Mouse (Mus musculus) forebrain, embryonic 16.5 days (tissue): ENCODE results near the gene Sidt2. TPM values are rescaled to one million over a fixed set of nuclear protein-coding genes. Genes with fewer than 3 reads are reported as not detected.
A peak's percentile ranks its signal among the peaks of the same experiment; 100 is the strongest.

Experiments
- ATAC-seq: fragments of 200-750 bp; cut with Nextera tagmentation; 2 replicates; pipeline ENCODE4 v1.8.0; 2017; ENCODE audit warnings: mild to moderate bottlenecking, moderate library complexity
- H3K27ac ChIP-seq: fragments of 300-500 bp; sonication (generic); 2 replicates; pipeline ENCODE4 v1.5.1; 2014; ENCODE audit warnings: low read length, control low read depth
- H3K27me3 ChIP-seq: fragments of 300-500 bp; sonication (generic); replicated peaks from 2 replicates; pipeline ENCODE4 v1.6.1; 2014; ENCODE audit warnings: low read length; ENCODE audit not compliant: control insufficient read depth, insufficient read depth
- H3K36me3 ChIP-seq: fragments of 300-500 bp; sonication (generic); 2 replicates; pipeline ENCODE4 v1.6.1; 2014; ENCODE audit not compliant: control insufficient read depth, insufficient read depth
- H3K4me1 ChIP-seq: fragments of 300-500 bp; sonication (generic); replicated peaks from 2 replicates; pipeline ENCODE4 v1.6.1; 2014; ENCODE audit warnings: low read length; ENCODE audit not compliant: control insufficient read depth, insufficient read depth
- H3K4me2 ChIP-seq: fragments of 300-500 bp; sonication (generic); 2 replicates; pipeline ENCODE4 v1.6.1; 2014; ENCODE audit warnings: mild to moderate bottlenecking, low read length, control low read depth
- H3K4me3 ChIP-seq: fragments of 300-500 bp; sonication (generic); replicated peaks from 2 replicates; pipeline ENCODE4 v1.5.1; 2014; ENCODE audit warnings: mild to moderate bottlenecking, low read length, control low read depth
- H3K9ac ChIP-seq: fragments of 300-500 bp; sonication (generic); replicated peaks from 2 replicates; pipeline ENCODE4 v1.6.1; 2014; ENCODE audit warnings: low read depth, low read length, control low read depth
- H3K9me3 ChIP-seq: fragments of 300-500 bp; sonication (generic); 2 replicates; pipeline ENCODE4 v1.6.1; 2016; ENCODE audit warnings: low read length; ENCODE audit not compliant: control insufficient read depth
- WGBS: fragments of 180-500 bp; shearing (Covaris S2); extraction: QIAGEN DNeasy Blood & Tissue Kit; methylation state at CpG from one replicate; pipeline ENCODE4 v1.1.7; 2014; 5-methylcytosine and 5-hydroxymethylcytosine counted together
- polyA plus RNA-seq: library from polyadenylated mRNA; unstranded; fragments of >200 nt; fragmentation: Nextera tagmentation; extraction: Ambion mirVana; gene quantifications from 2 replicates; pipeline ENCODE4 v1.2.1, GENCODE M21; 2015

Gene Sidt2
- polyA plus RNA-seq, 1 experiment from 2014 or later, result 39.6 TPM

DNA sequence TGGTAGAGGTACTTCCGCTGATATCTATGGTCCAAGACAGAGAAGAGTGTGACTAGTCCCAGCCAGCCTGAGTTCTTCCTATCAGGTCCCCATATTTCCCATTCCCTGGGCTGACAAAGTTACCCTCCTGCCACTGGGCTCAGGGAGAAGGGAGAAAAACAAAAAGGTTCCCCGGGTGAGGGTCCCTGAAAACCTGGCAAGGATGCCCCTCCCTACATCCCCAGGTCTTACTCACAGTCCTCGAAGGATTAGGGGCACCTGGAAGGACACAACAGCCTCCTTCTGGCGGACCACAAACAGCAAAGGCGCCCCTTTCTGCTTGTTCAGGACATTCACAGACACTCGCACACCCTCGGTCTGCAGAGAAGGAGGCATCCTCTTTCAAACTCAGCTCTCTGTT, 2.2 kb downstream of the Sidt2 start:
- Histone ChIP-seq H3K36me3 (peaks cover 7% of the 10 kb centered on the region; the same call in 1 of the 2 replicates), H3K4me1 (peaks cover 20% of the 10 kb centered on the region), H3K27me3 (no peaks in the 10 kb centered on the region), H3K9me3 (no peaks in the 10 kb centered on the region), H3K9ac (0 out of 2 replicates have a peak overlapping the region, but pooled peaks have one; percentile 10), H3K27ac (no peak overlapping the region), H3K4me2 (no peak overlapping the region), H3K4me3 (no peak overlapping the region)
- ATAC-seq, result no peak
- 76% methylated on average over 7 of the region's 7 CpGs for WGBS

DNA sequence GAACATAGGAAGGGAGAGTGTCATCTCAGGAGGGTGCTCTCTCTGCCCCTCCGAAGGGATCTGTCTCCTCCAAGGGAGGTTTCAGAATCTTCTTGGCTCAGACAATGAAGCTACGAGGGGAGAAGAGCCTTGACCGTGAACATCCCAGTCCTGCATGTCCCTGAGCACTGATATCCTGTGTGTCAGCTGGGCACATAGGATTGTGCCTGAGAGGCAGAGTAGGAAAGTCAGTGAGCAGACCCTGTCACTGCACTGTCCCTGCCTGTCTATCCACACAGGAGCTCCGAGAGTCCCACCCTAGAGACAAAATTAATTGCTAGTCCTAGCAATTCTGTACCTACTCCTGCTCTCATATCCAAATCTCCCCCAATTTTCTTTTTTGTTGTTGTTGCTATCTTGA, 3.0 kb downstream of the Sidt2 start:
- WGBS, result 91% methylated on average over 4 of the region's 4 CpGs
- Histone ChIP-seq H3K4me3 (no peak overlapping the region), H3K4me2 (no peak overlapping the region), H3K9me3 (no peaks in the 10 kb centered on the region), H3K27ac (no peak overlapping the region), H3K36me3 (peaks cover 12% of the 10 kb centered on the region; the same call in 1 of the 2 replicates), H3K9ac (no peak overlapping the region), H3K27me3 (no peaks in the 10 kb centered on the region), H3K4me1 (peaks cover 20% of the 10 kb centered on the region)
- no peak for ATAC-seq

DNA sequence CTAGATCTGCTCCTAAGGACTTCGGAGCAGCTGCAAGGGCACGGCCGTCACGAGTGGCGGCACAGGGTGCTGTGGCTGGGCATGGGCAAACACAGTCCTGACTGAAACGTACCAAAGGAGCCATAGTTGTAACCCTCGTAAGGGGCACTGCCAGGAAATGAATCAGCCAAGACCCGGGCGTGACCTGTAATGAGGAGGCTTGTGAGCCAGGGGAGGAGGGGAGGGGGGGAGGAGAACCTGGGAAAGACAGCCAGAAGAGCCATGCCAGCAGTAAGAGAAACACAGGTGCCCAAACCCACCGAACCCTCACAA, 8.2 kb downstream of the Sidt2 start:
- Histone ChIP-seq H3K4me1 (no peaks in the 10 kb centered on the region), H3K9ac (no peak overlapping the region), H3K4me3 (no peak overlapping the region), H3K9me3 (no peaks in the 10 kb centered on the region), H3K27me3 (no peaks in the 10 kb centered on the region), H3K36me3 (peaks cover 20% of the 10 kb centered on the region; the same call in 1 of the 2 replicates), H3K27ac (no peak overlapping the region), H3K4me2 (no peak overlapping the region)
- WGBS, result 89% methylated on average over 10 of the region's 10 CpGs
- no peak for ATAC-seq

DNA sequence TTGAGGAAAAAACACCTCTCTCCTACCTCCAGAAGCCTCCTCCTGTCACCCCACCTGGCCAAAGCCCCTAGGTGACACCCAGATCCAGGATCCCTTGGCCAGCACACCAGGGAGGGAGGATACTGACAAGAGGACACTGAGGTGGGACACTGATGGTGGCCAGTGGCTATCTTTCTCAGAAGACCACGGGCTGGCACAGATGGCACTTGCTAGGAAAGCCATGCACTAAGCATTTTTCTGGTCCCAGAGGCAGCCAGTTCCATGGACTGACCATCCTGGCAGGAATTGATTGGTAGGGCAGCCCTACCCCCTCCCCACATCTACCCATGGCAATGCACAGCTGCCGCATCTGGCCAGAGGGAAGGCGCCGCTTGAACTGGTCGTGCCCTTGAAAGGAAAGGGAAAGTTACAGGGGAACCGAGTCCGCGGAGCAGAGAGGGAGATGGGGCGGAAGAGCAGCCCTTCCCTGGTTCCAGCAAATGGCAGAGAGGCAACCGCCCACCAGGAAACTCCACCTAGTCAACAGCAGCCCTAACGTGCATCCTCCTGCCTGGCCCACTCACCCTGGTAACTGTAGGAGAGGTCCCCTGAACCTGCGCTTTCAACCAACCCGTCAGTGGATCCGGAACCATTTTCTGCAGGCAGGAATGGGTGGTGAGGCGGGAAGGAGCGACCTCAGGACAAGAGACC, 8.7 kb downstream of the Sidt2 start:
- no peak overlapping the region for H3K9ac ChIP-seq
- no peak overlapping the region for H3K4me3 ChIP-seq
- no peak overlapping the region for H3K27ac ChIP-seq
- no peaks in the 10 kb centered on the region for H3K4me1 ChIP-seq
- ATAC-seq, result no peak
- H3K36me3 ChIP-seq, result peaks cover 24% of the 10 kb centered on the region; the same call in 1 of the 2 replicates
- no peaks in the 10 kb centered on the region for H3K27me3 ChIP-seq
- H3K9me3 ChIP-seq, result no peaks in the 10 kb centered on the region
- no peak overlapping the region for H3K4me2 ChIP-seq
- 92% methylated on average over 16 of the region's 16 CpGs for WGBS

DNA sequence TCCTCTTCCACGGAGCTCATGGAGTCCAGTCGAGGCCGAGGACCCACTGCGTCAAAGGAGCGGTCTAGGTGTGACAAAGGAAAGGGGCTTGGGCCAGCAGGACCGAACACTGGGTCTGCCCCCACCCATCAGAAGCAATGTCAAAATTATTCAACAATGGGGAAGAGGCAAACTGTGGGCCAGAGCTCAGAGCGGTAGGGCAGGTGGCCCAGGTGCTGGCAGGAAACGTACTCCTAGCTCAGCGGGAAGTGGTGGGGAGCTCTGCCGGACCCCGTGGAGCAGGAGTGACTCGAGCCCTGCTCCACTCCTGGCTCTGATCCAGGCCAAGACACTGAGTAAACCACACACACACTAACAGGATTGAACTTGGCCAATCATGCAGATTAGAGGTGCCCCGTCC, 9.3 kb downstream of the Sidt2 start:
- ATAC-seq, result no peak
- Histone ChIP-seq H3K4me3 (no peak overlapping the region), H3K9me3 (no peaks in the 10 kb centered on the region), H3K4me1 (no peaks in the 10 kb centered on the region), H3K9ac (no peak overlapping the region), H3K27me3 (no peaks in the 10 kb centered on the region), H3K4me2 (no peak overlapping the region), H3K27ac (no peak overlapping the region), H3K36me3 (peaks cover 24% of the 10 kb centered on the region; the same call in 1 of the 2 replicates)
- 88% methylated on average over 13 of the region's 13 CpGs for WGBS

DNA sequence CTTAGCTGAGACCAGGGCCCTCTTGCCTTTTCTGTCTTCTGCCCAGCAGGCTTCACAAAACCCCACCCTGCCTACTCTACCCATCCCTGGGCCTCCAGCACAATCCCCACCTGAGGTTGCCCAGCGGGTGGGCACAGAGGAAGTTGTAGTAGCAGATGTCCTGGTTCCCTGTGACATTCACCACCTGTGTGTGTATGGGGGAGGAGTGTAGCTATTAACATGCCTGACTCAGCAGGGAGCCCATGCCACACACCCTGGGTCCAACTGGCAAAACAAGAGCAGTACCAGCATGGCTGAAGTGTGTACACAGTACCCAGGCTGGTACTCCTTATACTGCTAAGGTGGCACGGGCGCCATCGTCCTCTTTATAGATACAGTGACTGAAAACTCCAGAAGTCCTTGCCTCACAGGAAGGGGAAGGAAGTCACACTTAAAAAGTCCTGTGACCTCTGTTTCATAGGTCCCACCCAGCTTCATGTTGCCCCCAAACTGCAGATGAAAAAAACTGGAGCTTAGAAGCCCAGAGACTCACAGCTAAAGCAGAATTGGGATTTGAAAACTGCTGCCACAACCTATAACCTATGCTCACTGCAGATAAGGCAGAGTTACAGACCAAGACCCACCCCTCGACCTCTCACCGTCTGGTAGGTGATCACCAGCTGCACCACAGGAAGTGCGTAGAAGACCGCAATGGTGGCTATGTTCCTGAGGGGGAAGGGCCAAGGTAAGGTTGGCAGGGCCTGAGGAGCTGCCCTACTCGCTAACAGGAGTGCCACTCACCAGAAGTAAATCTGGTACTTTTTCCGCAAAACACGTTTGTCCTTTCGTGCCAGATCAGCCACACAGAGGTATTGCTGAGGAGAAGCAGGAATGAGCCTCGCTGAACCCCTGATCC, 10.3 kb downstream of the Sidt2 start:
- no peak overlapping the region for H3K9ac ChIP-seq
- no peak overlapping the region for H3K4me2 ChIP-seq
- H3K9me3 ChIP-seq, result no peaks in the 10 kb centered on the region
- ATAC-seq, result no peak
- no peaks in the 10 kb centered on the region for H3K27me3 ChIP-seq
- H3K4me1 ChIP-seq, result no peaks in the 10 kb centered on the region
- no peak overlapping the region for H3K4me3 ChIP-seq
- WGBS, result 91% methylated on average over 13 of the region's 13 CpGs
- peaks cover 24% of the 10 kb centered on the region; the same call in 1 of the 2 replicates for H3K36me3 ChIP-seq
- H3K27ac ChIP-seq, result no peak overlapping the region

DNA sequence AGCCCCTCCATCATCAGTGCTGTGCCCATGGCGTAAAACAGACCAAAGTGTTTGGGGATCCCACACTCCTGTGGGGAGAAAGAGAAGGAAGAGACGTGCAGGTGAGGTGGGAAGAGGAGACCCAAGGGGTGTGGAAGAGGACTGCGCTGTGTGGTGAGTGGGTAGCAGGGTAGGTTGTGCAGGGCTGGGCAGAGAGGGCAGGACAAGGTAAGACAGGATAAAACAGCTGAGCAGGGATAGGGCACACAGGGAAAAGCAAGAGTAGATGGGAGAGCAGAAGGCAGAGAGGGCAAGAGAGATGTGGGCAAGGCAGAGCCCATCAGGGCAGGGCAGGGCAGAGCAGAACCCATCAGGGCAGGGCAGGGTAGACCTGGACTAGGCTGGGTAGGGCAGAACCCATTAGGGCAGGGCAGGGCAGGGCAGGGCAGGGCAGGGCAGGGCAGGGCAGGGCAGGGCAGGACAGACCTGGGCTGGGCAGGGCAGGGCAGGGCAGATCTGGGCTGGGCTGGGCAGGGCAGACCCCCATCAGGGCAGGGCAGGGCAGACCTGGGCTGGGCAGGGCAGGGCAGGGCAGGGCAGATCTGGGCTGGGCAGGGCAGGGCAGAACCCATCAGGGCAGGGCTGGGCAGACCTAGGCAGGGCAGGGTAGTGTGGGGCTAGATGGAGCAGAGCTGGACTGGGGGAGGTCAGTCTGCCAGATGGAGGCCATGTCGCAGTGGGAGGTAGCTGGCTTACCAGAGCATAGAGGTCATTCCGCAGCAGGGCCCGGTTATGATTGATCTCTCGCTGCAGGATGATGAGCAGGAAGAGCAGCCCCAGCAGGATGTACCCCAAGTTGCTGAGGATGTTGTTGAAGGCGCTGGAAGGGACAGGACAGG, 11.2 kb downstream of the Sidt2 start:
- H3K27me3 ChIP-seq, result no peaks in the 10 kb centered on the region
- no peak overlapping the region for H3K4me3 ChIP-seq
- no peaks in the 10 kb centered on the region for H3K4me1 ChIP-seq
- no peak overlapping the region for H3K27ac ChIP-seq
- no peaks in the 10 kb centered on the region for H3K9me3 ChIP-seq
- H3K36me3 ChIP-seq, result peaks cover 19% of the 10 kb centered on the region; the same call in 1 of the 2 replicates
- H3K9ac ChIP-seq, result no peak overlapping the region
- no peak overlapping the region for H3K4me2 ChIP-seq
- WGBS, result 91% methylated on average over 8 of the region's 8 CpGs
- no peak for ATAC-seq

DNA sequence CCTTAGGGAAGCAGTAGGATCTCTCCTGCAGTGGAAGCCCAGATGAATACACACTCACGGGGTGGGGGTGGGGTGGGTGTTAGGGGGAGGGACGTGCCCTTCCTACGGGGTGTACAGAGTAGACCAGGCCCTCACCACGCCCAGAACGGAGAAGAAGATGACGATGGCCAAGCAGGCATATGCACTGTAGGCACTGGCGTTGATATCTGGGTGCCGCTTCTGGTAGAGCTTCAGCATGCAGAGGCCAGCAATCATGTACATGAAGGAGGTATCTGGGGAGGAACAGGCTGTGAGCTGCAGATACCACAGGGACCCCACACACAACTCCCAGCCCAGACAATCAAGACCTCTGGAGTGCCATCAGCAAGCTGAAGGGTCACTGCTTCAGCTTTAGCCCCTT, 12.1 kb downstream of the Sidt2 start:
- Histone ChIP-seq H3K36me3 (peaks cover 22% of the 10 kb centered on the region; the same call in 1 of the 2 replicates), H3K4me1 (no peaks in the 10 kb centered on the region), H3K27ac (no peak overlapping the region), H3K4me2 (no peak overlapping the region), H3K9me3 (no peaks in the 10 kb centered on the region), H3K27me3 (no peaks in the 10 kb centered on the region), H3K9ac (no peak overlapping the region), H3K4me3 (no peak overlapping the region)
- no peak for ATAC-seq
- WGBS, result 98% methylated on average over 8 of the region's 8 CpGs

DNA sequence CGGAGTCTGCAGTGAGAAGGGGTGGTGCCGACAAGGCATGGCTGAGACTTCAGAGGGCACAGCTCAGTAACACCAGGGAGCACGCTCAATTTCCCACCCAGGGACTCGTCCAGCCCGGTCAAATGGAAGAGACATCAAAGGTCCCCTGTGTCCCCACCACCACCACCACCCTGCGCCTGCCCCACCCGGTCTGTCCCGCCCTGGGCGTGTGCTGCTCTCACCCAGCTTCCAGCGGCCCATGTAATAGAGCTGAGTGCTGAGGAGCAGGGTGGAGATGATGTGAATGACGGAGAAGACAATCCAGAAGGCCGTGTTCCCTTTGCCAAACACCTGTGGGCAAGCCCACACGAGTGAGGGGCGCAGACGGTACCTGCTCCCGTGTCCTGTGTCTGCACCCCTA, 12.6 kb downstream of the Sidt2 start:
- H3K4me3 ChIP-seq, result no peak overlapping the region
- no peak overlapping the region for H3K4me2 ChIP-seq
- H3K36me3 ChIP-seq, result peaks cover 20% of the 10 kb centered on the region; the same call in 1 of the 2 replicates
- 94% methylated on average over 16 of the region's 16 CpGs for WGBS
- no peak overlapping the region for H3K9ac ChIP-seq
- no peaks in the 10 kb centered on the region for H3K27me3 ChIP-seq
- H3K4me1 ChIP-seq, result no peaks in the 10 kb centered on the region
- no peaks in the 10 kb centered on the region for H3K9me3 ChIP-seq
- ATAC-seq, result no peak
- no peak overlapping the region for H3K27ac ChIP-seq
